Mouse (Mus musculus) ES-E14 (cell line): Measurements from ENCODE around the gene Camkk2. TPM values are rescaled to one million over a fixed set of nuclear protein-coding genes. Genes with fewer than 3 reads are reported as not detected.

Experiments used
- DNase-seq: peaks from one replicate; pipeline ENCODE4 v3.0.0-alpha.2; 2013; ENCODE audit warnings: low read depth, low spot score
- H3K27ac ChIP-seq: 2 replicates; pipeline ENCODE4 v1.5.1; 2012; ENCODE audit warnings: low read depth, mild to moderate bottlenecking, low read length, moderate library complexity, mixed read lengths; ENCODE audit not compliant: poor library complexity, insufficient read depth, severe bottlenecking
- H3K36me3 ChIP-seq: 2 replicates; pipeline ENCODE4 v1.6.1; 2012; ENCODE audit warnings: mild to moderate bottlenecking, low read length, moderate library complexity, mixed read lengths; ENCODE audit not compliant: control insufficient read depth, poor library complexity, insufficient read depth, severe bottlenecking
- H3K4me1 ChIP-seq, 2 experiments: fragments of 150-350 bp in 1 of 2; sonication (generic) in 1 of 2; 2 replicates each; pipeline ENCODE4 v1.6.1; 2012; ENCODE audit warnings: low read length in 2 of 2, mild to moderate bottlenecking in 1 of 2, mixed read lengths in 1 of 2; ENCODE audit not compliant: control insufficient read depth in 2 of 2, insufficient read depth in 2 of 2, poor library complexity in 1 of 2
- H3K4me3 ChIP-seq, 2 experiments: fragments of 150-350 bp in 1 of 2; sonication (generic) in 1 of 2; 2 replicates each; pipeline ENCODE4 v1.5.1; 2012; ENCODE audit warnings: low read length in 2 of 2, low read depth in 1 of 2, mild to moderate bottlenecking in 1 of 2, mixed read lengths in 1 of 2; ENCODE audit not compliant: insufficient read depth in 1 of 2, poor library complexity in 1 of 2, severe bottlenecking in 1 of 2
- H3K9ac ChIP-seq: 2 replicates; pipeline ENCODE4 v1.6.1; 2012; ENCODE audit warnings: low read depth, mild to moderate bottlenecking, low read length, mixed read lengths; ENCODE audit not compliant: poor library complexity, insufficient read depth, severe bottlenecking
- H3K9me3 ChIP-seq: fragments of 150-350 bp; sonication (generic); 2 replicates; pipeline ENCODE4 v1.6.1; 2012; ENCODE audit warnings: low read depth, mild to moderate bottlenecking, low read length; ENCODE audit not compliant: control insufficient read depth, insufficient read depth
- CHD2 ChIP-seq: IDR thresholded peaks from 2 replicates; pipeline ENCODE4 v1.6.1; 2014; ENCODE audit warnings: mild to moderate bottlenecking, low read depth, low read length, inconsistent platforms
- HCFC1 ChIP-seq: IDR thresholded peaks from 2 replicates; pipeline ENCODE4 v1.6.1; 2012; ENCODE audit warnings: low read length, inconsistent platforms, borderline replicate concordance; ENCODE audit not compliant: insufficient read depth
- MAFK ChIP-seq: IDR thresholded peaks from 2 replicates; pipeline ENCODE4 v1.6.1; 2014; ENCODE audit warnings: mild to moderate bottlenecking, low read depth, low read length, inconsistent platforms; ENCODE audit not compliant: insufficient read depth
- ZC3H11A ChIP-seq: IDR thresholded peaks from 2 replicates; pipeline ENCODE4 v1.6.1; 2012; ENCODE audit warnings: low read depth, mild to moderate bottlenecking, inconsistent platforms, low read length, borderline replicate concordance
- ZNF384 ChIP-seq: IDR thresholded peaks from 2 replicates; pipeline ENCODE4 v1.6.1; 2012; ENCODE audit warnings: low read depth, low read length, inconsistent platforms
- in situ Hi-C, 2 experiments: fragments of 600-800 bp; cut with MboI; formaldehyde crosslinking; loops; one replicate each; pipeline ENCODE4 v1.15.1; 2025; ENCODE audit warnings: low sequenced_read_pairs in 2 of 2, inconsistent platforms in 1 of 2; ENCODE audit not compliant: unreplicated experiment in 2 of 2
- total RNA-seq: library from RNA; depleted of rRNA; stranded (reverse); fragments of 300-350 nt; gene quantifications from 2 replicates; pipeline ENCODE4 v1.2.3, GENCODE M21; 2012

The Camkk2 gene
- total RNA-seq, 1 experiment = 12.7 TPM

DNA sequence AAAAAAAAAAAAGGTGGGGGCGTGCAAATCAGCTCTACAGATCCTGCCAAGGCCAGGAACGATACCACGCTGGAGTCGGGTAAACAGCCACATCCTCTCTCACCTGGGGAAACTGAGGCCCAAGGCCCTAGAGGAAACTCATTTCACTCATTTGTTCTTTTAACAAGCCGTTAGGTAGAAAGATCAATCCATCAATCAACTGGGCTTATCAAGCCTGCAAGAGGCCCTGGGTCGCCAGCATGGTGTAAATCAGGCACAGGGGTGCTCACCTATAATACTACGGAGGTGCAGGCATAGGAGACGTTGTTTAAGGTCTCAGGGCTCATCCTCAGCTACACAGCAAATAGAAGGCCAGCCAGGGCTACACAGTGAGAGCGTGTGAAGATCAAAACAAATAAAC is 7.8 kb downstream of the Camkk2 start:
- H3K9me3 ChIP-seq = no peaks in the 10 kb centered on the region
- TF ChIP-seq CHD2 = no peak
- no peak; the same call in 1 of the 2 replicates for TF ChIP-seq ZNF384
- no peak for TF ChIP-seq MAFK
- TF ChIP-seq HCFC1 = no peak
- no peak for TF ChIP-seq ZC3H11A
- H3K9ac ChIP-seq = no peak overlapping the region
- DNase-seq = no peak
- H3K4me3 ChIP-seq = no peak overlapping the region
- no peaks in the 10 kb centered on the region for H3K36me3 ChIP-seq
- peaks cover 7 to 21% of the 10 kb centered on the region in 2 experiments for H3K4me1 ChIP-seq
- no peak overlapping the region for H3K27ac ChIP-seq
- in situ Hi-C loops = no loop called here

DNA sequence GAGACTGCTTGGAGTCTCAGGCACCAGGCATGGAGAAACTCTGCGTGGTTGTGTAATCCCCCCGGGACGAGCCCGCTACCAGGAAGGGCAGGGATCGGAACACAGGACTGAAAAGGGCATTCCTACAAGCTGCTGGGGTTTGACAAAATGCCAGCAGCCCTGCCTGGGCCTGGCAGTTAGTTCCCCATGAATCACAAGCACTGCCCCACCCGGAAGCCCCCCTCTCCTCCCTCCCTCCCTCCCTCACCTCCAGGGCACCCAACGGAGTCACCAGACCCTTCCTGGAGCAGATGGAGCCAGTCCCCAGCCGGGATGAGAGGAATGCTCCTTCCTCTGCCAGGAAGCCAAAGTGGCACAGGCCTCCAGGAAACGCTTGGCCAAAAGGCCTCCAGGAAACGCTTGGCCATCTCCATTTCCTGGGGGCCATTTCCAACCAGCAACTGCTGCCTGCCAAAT is 8.4 kb downstream of the Camkk2 start:
- peaks cover 7 to 21% of the 10 kb centered on the region in 2 experiments for H3K4me1 ChIP-seq
- H3K9ac ChIP-seq = peak overlapping the region; percentile 56; the same call in 1 of the 2 replicates
- H3K27ac ChIP-seq = no peak overlapping the region
- no peak for DNase-seq
- H3K9me3 ChIP-seq = no peaks in the 10 kb centered on the region
- TF ChIP-seq CHD2 = no peak
- TF ChIP-seq HCFC1 = no peak
- no peak for TF ChIP-seq ZC3H11A
- TF ChIP-seq ZNF384 = no peak
- no peak for TF ChIP-seq MAFK
- peak overlapping the region; percentile 15 to 17; a peak in 1 of 4 replicates for H3K4me3 ChIP-seq
- in situ Hi-C loops = no loop called here
- H3K36me3 ChIP-seq = no peaks in the 10 kb centered on the region

DNA sequence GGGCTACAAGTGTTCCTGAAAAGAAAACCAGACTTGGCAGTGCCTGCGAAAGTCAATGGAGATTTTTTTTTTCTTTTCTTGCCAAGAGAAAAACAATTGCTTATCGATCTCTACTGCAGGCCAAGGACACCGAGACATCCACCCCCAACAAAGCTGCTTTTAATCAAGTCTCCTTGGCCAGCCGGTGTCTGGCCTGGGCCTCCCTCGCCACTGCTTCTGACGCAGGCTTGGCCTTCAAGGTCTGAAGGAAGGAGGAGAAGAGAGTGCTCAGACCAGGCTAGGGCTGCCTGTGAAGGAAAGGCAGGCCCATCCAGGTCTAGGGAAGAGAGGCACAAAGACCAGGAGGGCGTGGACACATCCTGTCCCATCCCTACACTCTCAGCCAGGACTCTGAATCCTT is 8.9 kb downstream of the Camkk2 start:
- in situ Hi-C loops = no loop called here
- Histone ChIP-seq H3K27ac (peak overlapping the region; percentile 2; the same call in 1 of the 2 replicates), H3K4me3 (no peak overlapping the region), H3K9ac (peak overlapping the region; percentile 56; the same call in 1 of the 2 replicates), H3K9me3 (no peaks in the 10 kb centered on the region), H3K36me3 (no peaks in the 10 kb centered on the region), H3K4me1 (peaks cover 7 to 18% of the 10 kb centered on the region in 2 experiments)
- no peak for DNase-seq
- TF ChIP-seq ZC3H11A = no peak
- no peak for TF ChIP-seq MAFK
- TF ChIP-seq CHD2 = no peak
- no peak for TF ChIP-seq HCFC1
- TF ChIP-seq ZNF384 = no peak

DNA sequence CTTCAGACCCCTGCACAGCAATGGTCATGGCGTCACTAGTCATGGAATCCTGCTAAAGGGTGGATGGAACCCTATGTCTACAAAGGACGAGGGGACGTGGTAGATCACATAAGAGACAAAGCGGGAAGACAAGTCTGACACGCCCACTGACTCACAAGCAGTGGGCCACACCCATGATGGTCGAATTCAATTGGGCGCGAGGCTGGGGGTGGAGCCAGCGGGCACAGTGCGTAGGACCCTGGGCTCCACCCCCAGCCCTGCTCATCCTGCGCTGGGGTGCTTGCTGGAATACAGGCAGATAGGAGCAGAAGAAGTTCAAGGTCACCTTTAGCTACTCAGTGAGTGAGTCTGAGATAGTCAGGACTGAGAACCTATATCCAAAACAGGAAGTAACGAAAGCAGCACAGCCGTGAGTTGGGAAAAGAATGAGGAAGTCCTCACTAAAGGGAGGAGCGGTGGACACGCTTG is 10.1 kb downstream of the Camkk2 start:
- Histone ChIP-seq H3K9ac (no peak overlapping the region), H3K4me3 (peak overlapping the region; percentile 2 to 44; a peak in 2 of 4 replicates), H3K9me3 (no peaks in the 10 kb centered on the region), H3K36me3 (no peaks in the 10 kb centered on the region), H3K27ac (no peak overlapping the region), H3K4me1 (peaks cover 7 to 14% of the 10 kb centered on the region in 2 experiments)
- DNase-seq = peak; percentile 91
- TF ChIP-seq ZNF384 (no peak), MAFK (no peak), HCFC1 (no peak), ZC3H11A (no peak), CHD2 (no peak)
- in situ Hi-C loops = no loop called here

DNA sequence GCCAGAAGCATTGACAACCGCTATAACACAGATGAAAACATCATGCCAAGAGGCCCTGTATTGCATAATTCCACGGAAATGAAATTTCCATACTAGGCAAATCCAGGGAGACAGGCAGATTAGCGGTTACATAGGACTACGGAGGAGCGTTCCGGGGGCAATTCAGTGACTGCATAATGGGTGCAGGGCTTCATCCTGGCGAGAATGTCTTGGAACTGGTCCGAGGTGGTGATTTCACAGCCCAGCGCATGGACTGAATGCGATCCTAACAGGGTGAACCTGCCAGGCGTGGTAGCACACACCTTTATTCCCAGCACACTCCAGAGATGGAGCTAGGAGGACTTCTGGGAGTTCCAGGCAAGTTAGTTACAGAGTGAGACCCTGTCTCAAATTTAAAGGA is 11.9 kb downstream of the Camkk2 start:
- peaks cover 3% of the 10 kb centered on the region; the same call in 1 of the 2 replicates for H3K36me3 ChIP-seq
- no peak overlapping the region for H3K27ac ChIP-seq
- H3K4me3 ChIP-seq = no peak overlapping the region
- no peak overlapping the region for H3K9ac ChIP-seq
- DNase-seq = no peak
- in situ Hi-C loops = no loop called here
- TF ChIP-seq MAFK = no peak
- no peak for TF ChIP-seq ZNF384
- TF ChIP-seq ZC3H11A = no peak
- TF ChIP-seq CHD2 = no peak
- TF ChIP-seq HCFC1 = no peak
- H3K9me3 ChIP-seq = no peaks in the 10 kb centered on the region
- peaks cover 10 to 17% of the 10 kb centered on the region in 2 experiments for H3K4me1 ChIP-seq
